Mouse (Mus musculus): ENCODE results near the gene Slc6a6. TPM values are rescaled to one million over a fixed set of nuclear protein-coding genes. Genes with fewer than 3 reads are reported as not detected.

Slc6a6 gene
- total and polyA plus RNA-seq, 3 experiments: 54.6 to 90.0 TPM; not detected in 1

DNA sequence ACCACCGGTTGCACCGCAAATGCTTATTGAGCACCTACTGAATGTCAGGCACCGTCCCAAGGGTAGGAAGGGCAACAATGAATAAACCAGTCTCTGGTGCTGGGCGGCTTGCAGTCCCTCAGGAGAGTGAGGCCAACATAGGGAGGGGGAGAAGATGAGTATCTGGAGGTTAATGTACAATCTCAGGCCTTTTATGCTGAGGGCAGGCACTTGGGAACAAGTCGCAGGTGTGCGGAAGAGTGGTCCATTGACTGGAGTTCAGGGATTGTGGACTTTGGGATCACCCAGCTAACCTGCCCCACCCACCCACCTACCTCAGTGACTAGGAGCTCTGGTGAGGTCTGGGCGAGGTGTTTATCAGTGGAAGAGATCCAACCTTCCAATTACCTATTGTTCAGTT lies 6.8 kb downstream of the Slc6a6 start:
- no peak overlapping the region for H3K4me3 ChIP-seq (ENCODE audit: control insufficient read depth in 1 of 2, insufficient read depth in 1 of 2, low read depth in 2 of 2, low read length in 2 of 2)
- H3K27ac ChIP-seq (ENCODE audit: control insufficient read depth, low read depth, low read length): no peak overlapping the region
- no peaks in the 10 kb centered on the region for H3K27me3 ChIP-seq (ENCODE audit: control insufficient read depth in 1 of 2, insufficient read depth in 2 of 2, low read length in 2 of 2)
- peaks cover 14 to 23% of the 10 kb centered on the region in 2 experiments for H3K4me1 ChIP-seq (ENCODE audit: control insufficient read depth in 1 of 2, insufficient read depth in 2 of 2, low read length in 2 of 2)
- no peaks in the 10 kb centered on the region for H3K9me3 ChIP-seq (replicated peaks; ENCODE audit: insufficient read depth, low read length)
- H3K79me2 ChIP-seq (ENCODE audit: control insufficient read depth, insufficient read depth, low read length, poor library complexity): peaks cover 52% of the 10 kb centered on the region
- TF ChIP-seq HCFC1 (IDR thresholded peaks at IDR 0.05; ENCODE audit: low read depth, low read length) (no peak), USF2 (IDR thresholded peaks at IDR 0.05; ENCODE audit: borderline replicate concordance in 1 of 2, insufficient read depth in 1 of 2, low read depth in 1 of 2, low read length in 2 of 2) (no peak), MEF2A (IDR thresholded peaks at IDR 0.05; ENCODE audit: extremely low read depth, insufficient replicate concordance, low read depth, low read length, poor library complexity, severe bottlenecking) (no peak), TBP (IDR thresholded peaks at IDR 0.05; ENCODE audit: low read depth, low read length) (no peak), NRF1 (IDR thresholded peaks at IDR 0.05; ENCODE audit: insufficient read depth, low read depth, low read length, poor library complexity, severe bottlenecking) (no peak), MAZ (IDR thresholded peaks at IDR 0.05; ENCODE audit: low read depth, low read length) (no peak), JUND (IDR thresholded peaks at IDR 0.05; ENCODE audit: low read depth, low read length) (no peak), BHLHE40 (IDR thresholded peaks at IDR 0.05; ENCODE audit: borderline replicate concordance, low read depth, low read length) (no peak)
- H3K36me3 ChIP-seq (ENCODE audit: control insufficient read depth in 1 of 2, insufficient read depth in 2 of 2, low read length in 2 of 2): peaks cover 3 to 18% of the 10 kb centered on the region in 2 experiments; a peak in 3 of 4 replicates
- no peak for DNase-seq (ENCODE audit: low read depth, low spot score)
- no peak overlapping the region for H3K9ac ChIP-seq (ENCODE audit: control insufficient read depth, low read depth, low read length, poor library complexity, severe bottlenecking)

- no peak overlapping the region for H3K9ac ChIP-seq (ENCODE audit: control insufficient read depth, low read depth, low read length, poor library complexity, severe bottlenecking)
- H3K27ac ChIP-seq (ENCODE audit: control insufficient read depth, low read depth, low read length): no peak overlapping the region
- H3K4me3 ChIP-seq (ENCODE audit: control insufficient read depth in 1 of 2, insufficient read depth in 1 of 2, low read depth in 2 of 2, low read length in 2 of 2): no peak overlapping the region
- H3K36me3 ChIP-seq (ENCODE audit: control insufficient read depth in 1 of 2, insufficient read depth in 2 of 2, low read length in 2 of 2): peaks cover 4 to 16% of the 10 kb centered on the region in 2 experiments; a peak in 3 of 4 replicates
- H3K79me2 ChIP-seq (ENCODE audit: control insufficient read depth, insufficient read depth, low read length, poor library complexity): peaks cover 43% of the 10 kb centered on the region
- peaks cover 12 to 14% of the 10 kb centered on the region in 2 experiments; a peak in 3 of 4 replicates for H3K4me1 ChIP-seq (ENCODE audit: control insufficient read depth in 1 of 2, insufficient read depth in 2 of 2, low read length in 2 of 2)
- no peaks in the 10 kb centered on the region for H3K9me3 ChIP-seq (replicated peaks; ENCODE audit: insufficient read depth, low read length)
- DNase-seq (ENCODE audit: low read depth, low spot score): no peak
- no peaks in the 10 kb centered on the region for H3K27me3 ChIP-seq (ENCODE audit: control insufficient read depth in 1 of 2, insufficient read depth in 2 of 2, low read length in 2 of 2)
- TF ChIP-seq MAFK (IDR thresholded peaks at IDR 0.05; ENCODE audit: borderline replicate concordance, low read depth, low read length) (no peak), MYC (IDR thresholded peaks at IDR 0.05; ENCODE audit: low read depth, low read length) (no peak), USF1 (IDR thresholded peaks at IDR 0.05; ENCODE audit: low read depth, low read length) (no peak), MEF2A (IDR thresholded peaks at IDR 0.05; ENCODE audit: extremely low read depth, insufficient replicate concordance, low read depth, low read length, poor library complexity, severe bottlenecking) (no peak), CHD2 (IDR thresholded peaks at IDR 0.05; ENCODE audit: low read length) (no peak), TBP (IDR thresholded peaks at IDR 0.05; ENCODE audit: low read depth, low read length) (no peak), SIN3A (IDR thresholded peaks at IDR 0.05; ENCODE audit: low read length) (no peak), SMC3 (IDR thresholded peaks at IDR 0.05; ENCODE audit: low read depth, low read length) (no peak), NELFE (IDR thresholded peaks at IDR 0.05; ENCODE audit: low read depth, low read length) (no peak), ETS1 (IDR thresholded peaks at IDR 0.05; ENCODE audit: low read depth, low read length) (no peak), MAZ (IDR thresholded peaks at IDR 0.05; ENCODE audit: low read depth, low read length) (no peak)
Observed at GRCm38 (mm10) chr6:91691576-91691975, 7.7 kb downstream of the Slc6a6 start.
